Mouse (Mus musculus) bone marrow, adult 2 months (tissue): Measurements from ENCODE around the gene Taz.

Source experiments
- CTCF ChIP-seq: fragments of 200-500 bp; IDR thresholded peaks from 2 replicates; pipeline ENCODE4 v1.5.1; 2011; ENCODE audit warnings: low read length, control low read depth; ENCODE audit not compliant: control insufficient read depth, insufficient read depth
- POLR2A ChIP-seq: fragments of 200-500 bp; IDR thresholded peaks from 2 replicates; pipeline ENCODE4 v1.6.1; 2011; ENCODE audit warnings: low read depth, mild to moderate bottlenecking, control low read depth, low read length, borderline replicate concordance; ENCODE audit not compliant: control insufficient read depth

GRCm38 (mm10) chrX:74281732-74282394 is at the start of gene Taz, which contains the start of gene Dnase1l1:
- TF ChIP-seq POLR2A (peak; percentile 41), CTCF (no peak)
